Mouse (Mus musculus) cerebellum, postnatal 36 days (tissue): ENCODE measurements around the gene Yipf1.

Experiments used
- DNase-seq, 2 experiments: peaks; one replicate each; pipeline ENCODE4 v3.0.0; 2021 to 2022; ENCODE audit warnings: mixed read lengths in 2 of 2

Gene Yipf1

GRCm38 (mm10) chr4:107313690-107314478, at the start of gene Yipf1:
Gene Yipf1, plus strand, starts transcription at chr4:107314363.
- peak; percentile 88 to 90 for DNase-seq

DNA sequence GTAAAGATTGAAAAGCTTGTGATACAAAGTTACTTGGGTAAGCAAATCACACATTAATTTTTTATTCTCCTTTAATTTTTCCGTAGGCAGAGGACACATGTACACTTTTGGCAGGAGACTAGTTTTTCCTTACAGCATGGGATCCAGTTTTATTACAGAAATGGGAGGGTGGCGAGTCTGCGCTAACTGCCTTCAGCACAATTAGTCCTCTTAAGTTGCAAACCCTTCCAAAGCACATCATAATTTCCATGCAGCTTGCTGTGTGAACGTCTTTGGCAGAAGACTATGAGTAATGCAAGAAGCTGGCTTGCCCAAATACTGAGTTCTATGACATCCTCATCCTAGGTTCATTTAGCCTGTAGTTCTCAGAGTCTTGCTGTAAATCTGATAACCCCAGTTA, 40.5 kb upstream of the Yipf1 start:
- no peak for DNase-seq

GRCm38 (mm10) chr4:107274511-107274910, 39.7 kb upstream of the Yipf1 start:
- DNase-seq: no peak

- DNase-seq: no peak
Measured at GRCm38 (mm10) chr4:107278188-107278707, 35.9 kb upstream of the Yipf1 start.

GRCm38 (mm10) chr4:107280843-107281475, 33.2 kb upstream of the Yipf1 start:
- DNase-seq: no peak

DNA sequence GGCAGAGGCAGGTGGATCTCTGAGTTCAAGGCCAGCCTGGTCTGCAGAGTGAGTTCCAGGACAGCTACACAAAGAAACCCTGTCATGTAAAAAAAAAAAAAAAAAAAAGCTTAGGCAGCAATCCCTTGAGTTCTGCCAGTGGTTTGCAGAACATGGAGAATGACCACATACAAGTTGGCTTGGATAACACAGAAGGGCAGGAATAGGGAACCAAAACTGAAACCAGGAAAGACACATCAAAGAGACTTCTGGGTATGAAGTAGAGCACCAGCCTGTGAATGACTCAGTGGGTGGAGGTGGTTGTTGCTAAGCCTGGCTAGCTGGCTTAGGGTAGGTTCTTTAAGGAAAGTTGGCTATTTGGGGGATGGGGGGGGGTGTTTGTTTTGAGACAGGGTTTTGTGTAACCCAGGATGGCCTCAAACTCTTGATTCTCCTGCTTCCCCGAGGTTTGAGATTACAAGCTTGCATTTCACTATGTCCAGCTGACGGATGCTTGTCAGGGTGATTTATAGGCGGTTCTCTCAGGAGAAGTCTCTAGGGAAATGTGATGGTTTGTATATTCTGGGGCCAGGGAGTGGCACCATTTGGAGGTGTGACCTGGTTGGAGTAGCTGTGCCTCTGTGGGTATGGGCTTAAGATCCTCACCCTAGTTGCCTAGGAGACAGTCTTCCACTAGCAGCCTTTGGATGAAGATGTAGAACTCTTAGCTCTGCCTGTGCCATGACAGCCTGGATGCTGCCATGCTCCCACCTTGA, 28.5 kb upstream of the Yipf1 start:
- DNase-seq: no peak

DNA sequence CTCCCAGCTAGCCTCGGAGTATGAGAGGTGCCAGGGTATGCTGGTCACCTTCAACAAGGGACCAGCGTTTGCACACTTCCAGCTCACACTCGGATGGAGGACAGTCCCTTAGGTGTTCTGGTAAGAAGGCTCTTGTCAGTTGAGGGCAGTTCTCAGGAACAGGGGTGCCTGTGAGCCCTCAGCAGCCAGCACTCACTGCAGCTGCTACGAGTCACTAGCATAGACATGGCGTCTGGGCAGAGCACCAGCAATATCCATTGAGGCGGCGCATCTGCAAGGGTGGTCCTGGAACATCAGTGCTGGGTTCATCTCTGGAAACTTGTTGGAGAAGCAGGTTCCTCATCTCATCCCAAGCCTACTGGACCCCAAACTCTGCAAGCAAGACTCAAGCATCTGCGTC, 27.8 kb upstream of the Yipf1 start:
- no peak for DNase-seq

- no peak for DNase-seq
Measured at GRCm38 (mm10) chr4:107287517-107287916, 26.6 kb upstream of the Yipf1 start.

DNA sequence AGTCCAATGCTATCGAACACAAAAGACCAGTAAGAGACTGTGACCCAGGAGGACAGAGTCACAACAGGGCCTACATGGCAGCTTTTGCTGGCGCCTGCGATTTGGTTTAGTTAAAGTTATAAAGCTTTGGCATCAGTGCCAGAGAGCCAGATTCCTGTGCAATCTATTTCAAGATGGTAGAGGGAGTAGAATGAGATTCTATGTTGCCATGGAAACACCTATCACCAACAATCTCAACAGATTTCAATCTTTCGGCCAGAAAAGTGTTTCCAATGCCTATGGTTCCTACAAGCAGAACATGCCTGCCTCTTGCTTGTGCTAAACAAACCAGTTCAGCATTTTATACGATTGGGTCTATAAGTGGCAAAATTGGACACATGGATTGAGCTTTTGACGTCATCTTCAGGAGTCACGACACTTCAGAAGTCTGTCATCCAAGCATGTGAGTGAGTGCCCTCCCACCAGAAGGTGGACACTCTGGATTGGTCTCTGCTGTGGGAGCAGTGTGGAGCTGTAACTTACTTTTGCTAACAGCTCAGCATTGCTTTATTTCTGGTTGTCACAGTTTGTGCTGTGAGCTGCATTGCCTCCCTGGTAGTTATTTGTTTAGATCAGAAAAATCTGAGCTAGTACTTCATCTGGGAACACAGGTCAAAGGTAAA, 22.4 kb upstream of the Yipf1 start:
- no peak for DNase-seq

GRCm38 (mm10) chr4:107292273-107292662, 21.9 kb upstream of the Yipf1 start:
- no peak for DNase-seq

GRCm38 (mm10) chr4:107298071-107298606, 16.0 kb upstream of the Yipf1 start:
- no peak for DNase-seq

DNA sequence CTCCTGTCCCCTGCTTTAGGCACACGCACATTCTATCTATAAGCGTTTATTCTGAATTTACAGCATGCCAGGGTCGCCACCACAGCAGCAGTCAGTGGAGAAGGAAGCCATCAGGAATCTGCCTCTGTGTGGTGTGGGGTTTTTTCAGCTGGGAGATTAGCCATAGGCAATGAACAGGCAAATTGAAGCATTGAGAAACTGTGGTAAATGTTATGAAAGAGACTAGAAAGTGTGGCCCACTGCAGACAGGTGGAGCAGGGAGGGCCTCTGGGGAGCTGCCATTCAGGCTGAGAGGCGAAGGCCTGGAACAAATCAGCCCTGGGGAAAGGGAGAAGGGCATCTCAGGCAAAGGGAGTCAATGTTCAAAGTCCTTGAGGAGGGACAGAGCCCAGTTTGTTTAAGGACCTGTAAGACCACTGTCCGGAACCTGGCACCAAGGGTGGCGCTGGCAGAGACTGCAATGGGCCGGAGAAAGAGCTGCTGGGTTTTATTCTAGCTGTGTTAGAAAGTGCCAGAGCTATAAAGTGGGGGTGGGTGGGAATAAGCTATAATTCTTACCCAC, 14.3 kb upstream of the Yipf1 start:
- DNase-seq: no peak

- no peak for DNase-seq
Measured at GRCm38 (mm10) chr4:107300371-107300770, 13.8 kb upstream of the Yipf1 start.

DNA sequence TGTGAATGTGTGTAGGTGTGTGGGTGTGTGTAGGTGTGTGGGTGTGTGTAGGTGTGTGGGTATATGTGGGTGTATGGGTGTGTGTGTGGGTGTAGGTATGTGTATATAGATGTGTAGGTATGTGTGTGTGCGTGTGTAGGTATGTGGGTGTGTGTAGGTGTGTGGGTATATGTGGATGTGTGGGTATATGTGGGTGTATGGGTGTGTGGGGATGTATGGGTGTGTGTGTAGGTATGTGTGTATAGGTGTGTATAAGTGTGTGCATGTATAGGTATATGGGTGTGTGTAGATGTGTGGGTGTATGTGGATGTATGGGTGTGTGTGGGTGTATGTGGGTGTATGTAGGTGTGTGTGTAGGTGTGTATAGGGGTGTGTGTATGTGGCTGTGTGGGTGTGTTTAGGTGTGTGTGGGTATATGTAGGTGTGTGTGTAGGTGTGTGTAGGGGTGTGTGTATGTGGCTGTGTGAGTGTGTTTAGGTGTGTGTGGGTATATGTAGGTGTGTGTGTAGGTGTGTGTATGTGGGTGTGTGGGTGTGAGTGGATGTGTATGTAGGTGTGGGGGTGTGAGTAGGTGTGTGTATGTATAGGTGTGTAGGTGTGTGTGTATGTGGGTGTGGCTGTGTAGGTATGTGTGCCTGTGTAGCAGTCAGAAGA, 13.1 kb upstream of the Yipf1 start:
- DNase-seq: no peak

DNA sequence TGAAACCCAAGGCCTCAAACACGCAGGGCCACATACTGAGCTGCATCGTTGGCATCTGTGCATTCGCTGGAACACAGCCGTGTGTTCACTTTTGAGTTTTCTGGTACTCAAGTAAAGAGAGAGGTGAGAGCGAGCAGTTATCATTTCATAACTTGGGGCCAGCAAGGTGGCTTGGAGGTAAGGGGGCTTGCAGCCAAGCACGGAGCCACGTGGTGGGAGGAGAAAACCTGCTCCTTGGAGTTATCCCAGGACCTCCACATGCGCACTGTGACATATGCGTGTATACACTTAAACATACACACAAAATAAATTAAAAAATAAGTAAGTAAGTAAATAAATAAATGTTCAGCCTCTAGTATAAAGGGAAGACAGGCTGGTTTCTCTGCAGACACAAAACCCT, 11.9 kb upstream of the Yipf1 start:
- peak in 1 of 2 experiments; percentile 18 for DNase-seq

DNA sequence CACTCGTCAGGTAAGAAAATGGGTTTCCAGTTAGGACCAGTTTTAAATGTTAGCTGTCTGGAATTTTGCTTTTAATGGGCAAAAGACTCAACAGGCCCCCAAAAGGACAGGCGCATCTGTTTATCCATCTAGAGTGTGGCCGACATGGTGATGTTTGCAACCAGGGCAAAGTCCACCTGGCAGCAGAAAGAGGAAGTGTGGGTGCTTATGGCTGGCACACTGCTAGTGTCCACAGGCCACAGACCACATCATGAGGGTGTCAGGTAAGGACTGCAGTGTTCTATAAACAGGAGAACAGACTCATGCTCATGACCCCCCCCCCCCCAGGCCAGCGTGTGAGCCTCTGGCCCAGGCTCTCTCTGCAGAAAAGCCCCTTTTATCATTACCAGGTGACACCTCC, 11.3 kb upstream of the Yipf1 start:
- DNase-seq: no peak

GRCm38 (mm10) chr4:107303531-107303930, 10.6 kb upstream of the Yipf1 start:
- DNase-seq: no peak

GRCm38 (mm10) chr4:107306966-107307365, 7.2 kb upstream of the Yipf1 start, which contains the start of gene Dio1:
Gene Dio1, minus strand, starts transcription at chr4:107307169.
- DNase-seq: peak; percentile 72 to 74

- no peak for DNase-seq
Measured at GRCm38 (mm10) chr4:107314479-107314805, 279 bp downstream of the Yipf1 start.

GRCm38 (mm10) chr4:107318646-107319045, 4.5 kb downstream of the Yipf1 start:
- no peak for DNase-seq

GRCm38 (mm10) chr4:107321041-107321440, 6.9 kb downstream of the Yipf1 start:
- no peak for DNase-seq

DNA sequence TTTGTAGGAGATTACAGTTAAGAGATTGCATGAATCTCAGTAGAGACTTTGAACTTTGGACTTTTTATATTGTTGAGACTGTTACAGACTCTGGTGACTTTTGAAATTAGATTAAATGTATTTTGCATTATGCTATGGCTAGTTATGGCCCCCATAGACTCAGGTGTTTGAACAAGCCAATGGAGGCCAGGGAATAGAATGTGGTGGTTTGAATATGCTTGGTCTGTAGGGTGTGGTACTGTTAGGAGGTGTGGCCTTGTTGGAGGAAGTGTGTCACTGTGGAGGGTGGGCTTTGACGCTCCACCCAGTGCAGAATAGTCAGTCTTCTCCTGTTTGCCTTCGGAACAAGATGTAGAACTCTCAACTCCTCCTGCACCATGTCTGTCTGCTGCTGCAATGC, 8.9 kb downstream of the Yipf1 start:
- no peak for DNase-seq
